Mouse (Mus musculus) MEL (cell line): ENCODE results near the gene Galnt5. TPM values are rescaled to one million over a fixed set of nuclear protein-coding genes. Genes with fewer than 3 reads are reported as not detected.

Experiments used
- DNase-seq: peaks from one replicate; pipeline ENCODE4 v3.0.0; 2011; ENCODE audit warnings: low read depth, low spot score
- H3K27ac ChIP-seq: 2 replicates; pipeline ENCODE4 v1.5.1; 2012; ENCODE audit warnings: low read depth, mild to moderate bottlenecking, control low read depth, low read length, moderate library complexity; ENCODE audit not compliant: control insufficient read depth
- H3K27me3 ChIP-seq, 2 experiments: fragments of 150-350 bp in 1 of 2; sonication (generic) in 1 of 2; 2 replicates each; pipeline ENCODE4 v1.6.1; 2012; ENCODE audit warnings: low read length in 2 of 2, mild to moderate bottlenecking in 2 of 2, improper control_type of control experiment in 1 of 2, moderate library complexity in 1 of 2; ENCODE audit not compliant: insufficient read depth in 2 of 2, control insufficient read depth in 1 of 2
- H3K36me3 ChIP-seq, 2 experiments: 2 replicates each; pipeline ENCODE4 v1.6.1; 2012 to 2014; ENCODE audit warnings: low read length in 2 of 2, improper control_type of control experiment in 1 of 2, inconsistent platforms in 1 of 2, mild to moderate bottlenecking in 1 of 2; ENCODE audit not compliant: insufficient read depth in 2 of 2, control insufficient read depth in 1 of 2
- H3K4me1 ChIP-seq, 2 experiments: fragments of 150-350 bp in 1 of 2; sonication (generic) in 1 of 2; 2 replicates each; pipeline ENCODE4 v1.6.1; 2012; ENCODE audit warnings: low read length in 2 of 2, improper control_type of control experiment in 1 of 2, mild to moderate bottlenecking in 1 of 2; ENCODE audit not compliant: insufficient read depth in 2 of 2, control insufficient read depth in 1 of 2
- H3K4me3 ChIP-seq, 2 experiments: fragments of 150-350 bp in 1 of 2; sonication (generic) in 1 of 2; 2 replicates each; pipeline ENCODE4 v1.5.1; 2012; ENCODE audit warnings: low read depth in 2 of 2, low read length in 2 of 2, mild to moderate bottlenecking in 2 of 2, moderate library complexity in 2 of 2, control low read depth in 1 of 2, improper control_type of control experiment in 1 of 2; ENCODE audit not compliant: control insufficient read depth in 1 of 2, insufficient read depth in 1 of 2
- H3K79me2 ChIP-seq: 2 replicates; pipeline ENCODE4 v1.6.1; 2012; ENCODE audit warnings: mild to moderate bottlenecking, low read length, moderate library complexity; ENCODE audit not compliant: control insufficient read depth, poor library complexity, insufficient read depth
- H3K9ac ChIP-seq: 2 replicates; pipeline ENCODE4 v1.6.1; 2012; ENCODE audit warnings: low read depth, mild to moderate bottlenecking, control low read depth, low read length, moderate library complexity; ENCODE audit not compliant: control insufficient read depth, poor library complexity, severe bottlenecking
- H3K9me3 ChIP-seq: fragments of 150-350 bp; sonication (generic); replicated peaks from 2 replicates; pipeline ENCODE4 v1.6.1; 2012; ENCODE audit warnings: mild to moderate bottlenecking, low read length, improper control_type of control experiment, moderate library complexity; ENCODE audit not compliant: insufficient read depth
- BHLHE40 ChIP-seq: IDR thresholded peaks from 2 replicates; pipeline ENCODE4 v1.6.1; 2012; ENCODE audit warnings: low read depth, mild to moderate bottlenecking, inconsistent platforms, low read length, improper control_type of control experiment, borderline replicate concordance
- CHD1 ChIP-seq: IDR thresholded peaks from 2 replicates; pipeline ENCODE4 v1.6.1; 2012; ENCODE audit warnings: low read depth, mild to moderate bottlenecking, inconsistent platforms, low read length, improper control_type of control experiment
- CHD2 ChIP-seq: IDR thresholded peaks from 2 replicates; pipeline ENCODE4 v1.6.1; 2011; ENCODE audit warnings: low read length, improper control_type of control experiment
- CTCF ChIP-seq, 3 experiments: IDR thresholded peaks in 2 of 3; conservative IDR thresholded peaks in 1 of 3; 2 replicates each; pipeline ENCODE4 v1.5.1; 2011 to 2012; ENCODE audit warnings: low read length in 3 of 3, low read depth in 2 of 3, mild to moderate bottlenecking in 2 of 3, improper control_type of control experiment in 1 of 3, inconsistent platforms in 1 of 3, mixed read lengths in 1 of 3, moderate library complexity in 1 of 3; ENCODE audit not compliant: control insufficient read depth in 1 of 3, insufficient read depth in 1 of 3, poor library complexity in 1 of 3, severe bottlenecking in 1 of 3
- ELF1 ChIP-seq: IDR thresholded peaks from 2 replicates; pipeline ENCODE4 v1.6.1; 2014; ENCODE audit warnings: low read depth, mild to moderate bottlenecking, inconsistent platforms, low read length, improper control_type of control experiment, moderate library complexity
- EP300 ChIP-seq, 2 experiments: IDR thresholded peaks; 2 replicates each; pipeline ENCODE4 v1.6.1; 2011; ENCODE audit warnings: improper control_type of control experiment in 2 of 2, low read length in 2 of 2, low read depth in 1 of 2, mild to moderate bottlenecking in 1 of 2
- JUND ChIP-seq: IDR thresholded peaks from 2 replicates; pipeline ENCODE4 v1.6.1; 2011; ENCODE audit warnings: low read depth, mild to moderate bottlenecking, improper control_type of control experiment, low read length
- KAT2A ChIP-seq: conservative IDR thresholded peaks from 2 replicates; pipeline ENCODE4 v1.6.1; 2012; ENCODE audit warnings: low read depth, low read length, improper control_type of control experiment, inconsistent platforms
- MAZ ChIP-seq: IDR thresholded peaks from 2 replicates; pipeline ENCODE4 v1.6.1; 2012; ENCODE audit warnings: low read depth, mild to moderate bottlenecking, inconsistent platforms, low read length, improper control_type of control experiment
- MEF2A ChIP-seq: IDR thresholded peaks from 2 replicates; pipeline ENCODE4 v1.6.1; 2014; ENCODE audit warnings: low read depth, mild to moderate bottlenecking, inconsistent platforms, low read length, improper control_type of control experiment; ENCODE audit not compliant: poor library complexity, insufficient replicate concordance, severe bottlenecking; ENCODE audit errors: extremely low read depth
- MXI1 ChIP-seq: IDR thresholded peaks from 2 replicates; pipeline ENCODE4 v1.6.1; 2011; ENCODE audit warnings: mild to moderate bottlenecking, low read depth, low read length, improper control_type of control experiment
- POLR2AphosphoS5 ChIP-seq: IDR thresholded peaks from 2 replicates; pipeline ENCODE4 v1.6.1; 2012; ENCODE audit warnings: low read depth, borderline replicate concordance, mild to moderate bottlenecking, inconsistent platforms, low read length, moderate library complexity, mixed read lengths
- RAD21 ChIP-seq: IDR thresholded peaks from 2 replicates; pipeline ENCODE4 v1.6.1; 2011; ENCODE audit warnings: mild to moderate bottlenecking, low read depth, low read length, improper control_type of control experiment
- TAL1 ChIP-seq: IDR thresholded peaks from 2 replicates; pipeline ENCODE4 v1.6.1; 2012; ENCODE audit warnings: mild to moderate bottlenecking, inconsistent platforms, low read length, moderate library complexity, mixed read lengths
- TBP ChIP-seq: IDR thresholded peaks from 2 replicates; pipeline ENCODE4 v1.8.0; 2011; ENCODE audit warnings: low read depth, low read length, improper control_type of control experiment
- TCF12 ChIP-seq: IDR thresholded peaks from 2 replicates; pipeline ENCODE4 v1.6.1; 2014; ENCODE audit warnings: low read depth, mild to moderate bottlenecking, inconsistent platforms, low read length, improper control_type of control experiment, moderate library complexity
- USF1 ChIP-seq: IDR thresholded peaks from 2 replicates; pipeline ENCODE4 v1.6.1; 2014; ENCODE audit warnings: low read depth, mild to moderate bottlenecking, inconsistent platforms, low read length, improper control_type of control experiment, moderate library complexity
- polyA plus RNA-seq, 2 experiments: library from polyadenylated mRNA; stranded (reverse) in 1 of 2; unstranded in 1 of 2; fragments of >175 nt in 1 of 2; fragments of >200 nt in 1 of 2; gene quantifications; 2 replicates each; pipeline versions ENCODE4 v1.2.1 to v1.2.4; 2012; ENCODE audit warnings: low replicate concordance in 2 of 2, low read depth in 1 of 2; ENCODE audit not compliant: insufficient read length in 2 of 2, insufficient read depth in 1 of 2, missing spikeins in 1 of 2
- total RNA-seq: library from RNA; depleted of rRNA; stranded (reverse); fragments of 300-350 nt; gene quantifications from 2 replicates; pipeline ENCODE4 v1.2.3, GENCODE M21; 2012

Gene Galnt5
- total and polyA plus RNA-seq, 3 experiments, result not detected

- TF ChIP-seq TAL1, result no peak
- TF ChIP-seq BHLHE40, result no peak
- TF ChIP-seq MAZ, result no peak
- no peak for TF ChIP-seq ELF1
- TF ChIP-seq TBP, result no peak
- no peak for TF ChIP-seq MXI1
- no peak for TF ChIP-seq EP300 (IDR thresholded peaks at IDR 0.05; ENCODE audit: low read depth in 1 of 2, low read length in 2 of 2)
- no peak for TF ChIP-seq MEF2A
- TF ChIP-seq, all 39 proteins: peak for 0
- Histone ChIP-seq H3K27ac (no peak overlapping the region), H3K36me3 (no peaks in the 10 kb centered on the region), H3K79me2 (no peaks in the 10 kb centered on the region), H3K27me3 (no peaks in the 10 kb centered on the region), H3K9ac (no peak overlapping the region), H3K9me3 (no peaks in the 10 kb centered on the region), H3K4me1 (no peaks in the 10 kb centered on the region), H3K4me3 (no peak overlapping the region)
- no peak for DNase-seq
These were observed 9.4 kb downstream of the Galnt5 start for GRCm38 (mm10) chr2:58007081-58007480.

- TF ChIP-seq JUND (no peak), USF1 (no peak), CTCF (IDR thresholded peaks at IDR 0.05 in 2 of 3, conservative IDR thresholded peaks at IDR 0.05 in 1 of 3; ENCODE audit: control insufficient read depth in 1 of 3, insufficient read depth in 1 of 3, low read depth in 2 of 3, low read length in 3 of 3, poor library complexity in 1 of 3, severe bottlenecking in 1 of 3) (no peak), RAD21 (no peak), CHD2 (no peak), TAL1 (no peak), TCF12 (no peak), POLR2AphosphoS5 (no peak), CHD1 (no peak), KAT2A (no peak)
- Histone ChIP-seq H3K36me3 (no peaks in the 10 kb centered on the region), H3K9me3 (no peaks in the 10 kb centered on the region), H3K4me1 (no peaks in the 10 kb centered on the region), H3K27ac (no peak overlapping the region), H3K27me3 (no peaks in the 10 kb centered on the region), H3K79me2 (no peaks in the 10 kb centered on the region), H3K9ac (no peak overlapping the region), H3K4me3 (no peak overlapping the region)
- DNase-seq, result no peak
These were observed 25.9 kb downstream of the Galnt5 start for GRCm38 (mm10) chr2:58023556-58023955.
